Mouse (Mus musculus): ENCODE results near the gene Hist2h2ac. TPM values are rescaled to one million over a fixed set of nuclear protein-coding genes. Genes with fewer than 3 reads are reported as not detected.
"Not testable (repeated sequence)": the region's sequence is repeated elsewhere in the genome, so short reads cannot be mapped to it uniquely, and the experiment has no call there.

Hist2h2ac gene
- polyA plus RNA-seq, 1 experiment: 28.7 TPM

DNA sequence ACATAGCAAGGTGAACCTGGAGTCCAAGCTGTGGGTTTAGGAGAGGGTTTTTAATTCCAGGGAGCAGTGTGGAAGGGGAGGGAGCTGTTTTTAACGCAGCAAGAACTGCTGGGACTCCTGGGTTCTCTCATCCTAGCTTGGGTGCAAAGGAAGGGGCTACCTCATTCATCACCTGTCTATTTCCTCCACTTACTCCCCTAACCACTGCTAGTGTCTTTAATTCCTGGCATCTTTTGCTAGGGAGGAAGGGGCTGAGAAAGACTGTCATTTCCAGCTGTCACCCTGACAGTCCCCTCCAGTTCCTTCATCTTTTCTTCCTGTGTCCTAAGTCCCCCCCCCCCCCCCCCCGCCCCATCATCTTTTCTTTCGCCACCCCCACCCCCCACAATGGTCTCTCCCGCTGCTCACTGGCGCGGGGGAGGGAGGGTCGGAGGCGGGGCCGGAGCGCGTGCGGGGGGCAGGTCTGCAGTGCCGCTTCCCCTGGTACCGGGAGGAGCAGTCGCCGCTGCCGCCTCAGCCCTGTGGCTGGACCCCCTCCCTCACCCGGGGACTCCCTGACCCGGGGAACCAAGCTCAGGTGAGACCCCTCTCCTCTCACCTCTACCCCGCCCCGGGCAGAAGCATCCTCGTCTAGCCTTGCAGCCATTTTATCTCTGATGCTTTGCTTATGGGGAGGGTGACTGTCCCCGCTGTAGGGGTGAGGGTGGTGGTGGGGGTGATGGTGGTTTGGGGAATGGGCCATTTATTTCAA, 39.8 kb downstream of the Hist2h2ac start, which contains the start of gene Sv2a:
Sv2a (plus strand) TSS at position 425 of the 751 bp plus-strand sequence.
- Histone ChIP-seq H3K4me3 (ENCODE audit: low read depth, low read length) (peak within 1 kb of the TSS; percentile 60), H3K27me3 (ENCODE audit: control insufficient read depth, insufficient read depth, low read length) (peaks cover 3% of the 10 kb centered on the region), H3K4me1 (ENCODE audit: control insufficient read depth, insufficient read depth, insufficient read length, low read length) (0 out of 2 replicates have a peak, but pooled peaks cover 2% of the 10 kb centered on the region), H3K36me3 (ENCODE audit: control insufficient read depth, insufficient read depth, low read length) (peaks cover 18% of the 10 kb centered on the region), H3K27ac (ENCODE audit: insufficient read depth, low read depth, low read length) (no peak within 1 kb of the TSS)
- 1% methylated on average over 22 of the region's 23 CpGs for WGBS
- TF ChIP-seq POLR2A (IDR thresholded peaks at IDR 0.05; ENCODE audit: low read depth, low read length): no peak
- TF ChIP-seq CTCF (IDR thresholded peaks at IDR 0.05; ENCODE audit: extremely low read depth, insufficient read length, insufficient replicate concordance, low read depth, low read length): no peak

DNA sequence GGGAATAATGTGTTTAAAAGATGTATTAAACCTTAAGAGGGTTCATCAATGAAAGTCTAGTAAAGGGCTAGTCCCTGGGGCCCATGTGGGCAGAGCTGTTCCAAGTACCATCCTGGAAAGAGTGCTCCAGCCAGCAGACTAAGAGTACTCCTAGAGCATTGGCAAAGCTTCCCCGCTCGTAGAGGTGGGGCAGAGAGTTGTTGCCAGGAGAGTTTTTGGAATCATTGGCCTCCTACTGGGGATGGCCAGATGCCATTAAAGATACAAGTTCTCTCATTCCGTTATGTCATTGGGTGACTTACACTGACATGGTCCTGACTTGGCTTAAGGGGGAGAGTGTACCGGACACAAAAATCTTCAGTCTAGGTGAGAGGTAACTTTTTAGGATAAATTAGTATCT, 41.1 kb downstream of the Hist2h2ac start:
- TF ChIP-seq CTCF (IDR thresholded peaks at IDR 0.05; ENCODE audit: extremely low read depth, insufficient read length, insufficient replicate concordance, low read depth, low read length) (no peak), POLR2A (IDR thresholded peaks at IDR 0.05; ENCODE audit: low read depth, low read length) (no peak)

DNA sequence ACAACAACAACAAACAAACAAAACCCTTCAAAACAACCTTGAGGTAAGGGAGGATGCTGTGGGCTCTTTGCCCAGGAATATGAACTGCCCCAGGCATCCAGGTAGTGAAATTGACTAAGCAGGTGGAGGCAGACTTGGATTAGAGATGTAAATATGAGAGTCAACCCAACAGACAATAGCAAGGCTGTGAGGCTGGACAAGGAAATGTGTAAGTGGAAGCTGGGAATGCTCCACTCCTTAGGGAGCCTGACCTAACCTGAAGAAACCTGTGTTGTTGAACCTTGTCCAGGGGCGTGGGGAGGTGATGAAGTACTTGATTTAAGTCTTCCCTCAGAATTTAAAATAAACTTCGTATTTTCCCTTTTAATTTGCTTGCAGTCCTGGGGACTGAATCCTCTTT, 41.8 kb downstream of the Hist2h2ac start:
- TF ChIP-seq CTCF (IDR thresholded peaks at IDR 0.05; ENCODE audit: extremely low read depth, insufficient read length, insufficient replicate concordance, low read depth, low read length): no peak
- no peak for TF ChIP-seq POLR2A (IDR thresholded peaks at IDR 0.05; ENCODE audit: low read depth, low read length)
- H3K36me3 ChIP-seq (ENCODE audit: control insufficient read depth, insufficient read depth, low read length): peaks cover 29% of the 10 kb centered on the region
- H3K4me3 ChIP-seq (ENCODE audit: low read depth, low read length): no peak overlapping the region
- H3K27me3 ChIP-seq (ENCODE audit: control insufficient read depth, insufficient read depth, low read length): peaks cover 3% of the 10 kb centered on the region
- WGBS: 56% methylated on average over 2 of the region's 2 CpGs
- H3K4me1 ChIP-seq (ENCODE audit: control insufficient read depth, insufficient read depth, insufficient read length, low read length): 0 out of 2 replicates have a peak, but pooled peaks cover 3% of the 10 kb centered on the region
- no peak overlapping the region for H3K27ac ChIP-seq (ENCODE audit: insufficient read depth, low read depth, low read length)

More for the DNA sequence above, 41.1 kb downstream of the Hist2h2ac start:
- Histone ChIP-seq H3K4me1 (ENCODE audit: control insufficient read depth, insufficient read depth, insufficient read length, low read length) (0 out of 2 replicates have a peak, but pooled peaks cover 2% of the 10 kb centered on the region), H3K27ac (ENCODE audit: insufficient read depth, low read depth, low read length) (no peak overlapping the region), H3K27me3 (ENCODE audit: control insufficient read depth, insufficient read depth, low read length) (peaks cover 3% of the 10 kb centered on the region), H3K4me3 (ENCODE audit: low read depth, low read length) (no peak overlapping the region), H3K36me3 (ENCODE audit: control insufficient read depth, insufficient read depth, low read length) (peaks cover 27% of the 10 kb centered on the region)
- 53% methylated on average over 4 of the region's 4 CpGs for WGBS

DNA sequence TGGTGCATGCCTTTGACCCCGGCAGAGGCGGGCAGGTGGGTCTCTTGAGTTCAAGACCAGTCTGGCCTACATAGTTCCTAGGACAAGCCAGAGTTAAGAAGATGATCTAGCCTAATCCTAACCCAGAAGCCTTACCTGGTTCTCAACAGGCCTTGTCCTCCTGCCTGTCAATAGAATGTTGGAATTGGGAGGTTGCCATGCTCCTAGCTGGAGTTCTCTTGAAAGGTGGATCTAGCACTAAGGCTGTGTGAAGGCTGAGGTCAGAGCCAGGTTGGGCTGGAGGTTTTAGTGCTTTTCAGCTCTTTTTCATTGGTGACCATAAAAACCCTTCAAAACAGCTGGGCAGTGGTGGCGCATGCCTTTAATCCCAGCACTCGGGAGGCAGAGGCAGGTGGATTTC, 42.3 kb downstream of the Hist2h2ac start:
- 89% methylated on average over 4 of the region's 4 CpGs for WGBS
- Histone ChIP-seq H3K4me1 (ENCODE audit: control insufficient read depth, insufficient read depth, insufficient read length, low read length) (0 out of 2 replicates have a peak, but pooled peaks cover 4% of the 10 kb centered on the region), H3K27ac (ENCODE audit: insufficient read depth, low read depth, low read length) (no peak overlapping the region), H3K4me3 (ENCODE audit: low read depth, low read length) (no peak overlapping the region), H3K36me3 (ENCODE audit: control insufficient read depth, insufficient read depth, low read length) (peaks cover 29% of the 10 kb centered on the region), H3K27me3 (ENCODE audit: control insufficient read depth, insufficient read depth, low read length) (peaks cover 3% of the 10 kb centered on the region)
- TF ChIP-seq POLR2A (IDR thresholded peaks at IDR 0.05; ENCODE audit: low read depth, low read length) (no peak), CTCF (IDR thresholded peaks at IDR 0.05; ENCODE audit: extremely low read depth, insufficient read length, insufficient replicate concordance, low read depth, low read length) (no peak)

DNA sequence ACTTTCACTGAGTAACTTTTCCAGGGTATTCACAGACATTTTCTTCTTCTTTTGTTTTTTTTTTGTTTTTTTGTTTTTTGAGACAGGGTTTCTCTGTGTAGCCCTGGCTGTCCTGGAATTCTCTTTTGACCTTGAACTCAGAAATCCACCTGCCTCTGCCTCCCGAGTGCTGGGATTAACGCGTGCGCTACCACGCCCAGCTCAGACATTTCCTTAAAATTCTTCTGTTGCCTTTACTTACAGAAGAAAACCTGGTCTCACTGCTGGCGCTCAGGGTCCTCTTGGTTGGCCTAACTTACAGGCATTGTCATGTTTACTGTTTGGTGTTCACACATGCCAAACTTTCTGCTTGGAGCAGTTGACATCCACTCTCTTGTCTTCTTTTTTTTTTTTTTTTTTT, 45.4 kb downstream of the Hist2h2ac start:
- Histone ChIP-seq H3K27me3 (ENCODE audit: control insufficient read depth, insufficient read depth, low read length) (no peaks in the 10 kb centered on the region), H3K36me3 (ENCODE audit: control insufficient read depth, insufficient read depth, low read length) (peaks cover 33% of the 10 kb centered on the region), H3K27ac (ENCODE audit: insufficient read depth, low read depth, low read length) (no peak overlapping the region), H3K4me3 (ENCODE audit: low read depth, low read length) (no peak overlapping the region), H3K4me1 (ENCODE audit: control insufficient read depth, insufficient read depth, insufficient read length, low read length) (peaks cover 10% of the 10 kb centered on the region; the same call in 1 of the 2 replicates)
- TF ChIP-seq CTCF (IDR thresholded peaks at IDR 0.05; ENCODE audit: extremely low read depth, insufficient read length, insufficient replicate concordance, low read depth, low read length) (no peak), POLR2A (IDR thresholded peaks at IDR 0.05; ENCODE audit: low read depth, low read length) (no peak)
- 89% methylated on average over 6 of the region's 6 CpGs for WGBS

DNA sequence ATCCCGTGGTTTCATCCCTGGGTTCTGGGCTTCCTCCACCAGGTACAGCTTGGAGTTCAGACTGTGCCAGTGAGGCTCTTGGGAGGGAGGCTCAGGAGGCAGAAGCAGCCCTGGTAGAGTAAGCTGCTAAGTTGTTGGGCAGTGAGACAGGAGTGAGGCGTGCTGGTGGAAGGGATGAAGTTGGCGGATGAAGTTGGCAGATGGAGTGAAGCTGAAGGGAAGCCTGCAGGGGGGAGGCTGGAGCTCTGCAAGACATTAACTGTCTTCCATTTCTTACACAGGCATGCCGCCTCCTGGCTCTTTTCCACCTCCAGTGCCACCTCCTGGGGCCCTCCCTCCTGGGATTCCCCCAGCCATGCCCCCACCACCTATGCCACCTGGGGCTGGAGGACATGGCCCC, 46.6 kb downstream of the Hist2h2ac start:
- H3K4me3 ChIP-seq (ENCODE audit: low read depth, low read length); H3K27me3 ChIP-seq (ENCODE audit: control insufficient read depth, insufficient read depth, low read length); H3K27ac ChIP-seq (ENCODE audit: insufficient read depth, low read depth, low read length): not testable (repeated sequence)
- Histone ChIP-seq H3K36me3 (ENCODE audit: control insufficient read depth, insufficient read depth, low read length) (peaks cover 43% of the 10 kb centered on the region), H3K4me1 (ENCODE audit: control insufficient read depth, insufficient read depth, insufficient read length, low read length) (peaks cover 10% of the 10 kb centered on the region; the same call in 1 of the 2 replicates)
- WGBS: 88% methylated on average over 4 of the region's 4 CpGs

DNA sequence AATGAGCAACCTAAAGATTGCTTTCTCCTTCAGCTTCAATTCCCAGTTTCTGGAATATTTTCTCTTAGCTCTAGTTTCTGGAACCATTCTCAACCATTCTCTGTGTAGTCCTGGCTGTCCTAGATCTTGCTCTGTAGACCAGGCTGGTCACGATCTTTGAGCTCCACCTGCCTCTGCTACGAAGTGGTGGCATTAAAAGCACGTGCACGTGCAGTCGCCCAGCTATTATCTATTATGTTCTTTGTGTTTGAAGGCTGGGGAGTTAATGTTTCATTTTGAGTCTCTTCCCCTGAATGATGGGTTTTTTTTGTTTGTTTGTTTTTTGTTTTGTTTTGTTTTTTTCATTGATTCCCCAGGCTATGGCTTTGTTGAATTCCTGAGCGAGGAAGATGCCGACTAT, 47.5 kb downstream of the Hist2h2ac start:
- Histone ChIP-seq H3K27me3 (ENCODE audit: control insufficient read depth, insufficient read depth, low read length) (no peaks in the 10 kb centered on the region), H3K27ac (ENCODE audit: insufficient read depth, low read depth, low read length) (no peak overlapping the region), H3K36me3 (ENCODE audit: control insufficient read depth, insufficient read depth, low read length) (peaks cover 47% of the 10 kb centered on the region), H3K4me1 (ENCODE audit: control insufficient read depth, insufficient read depth, insufficient read length, low read length) (peaks cover 10% of the 10 kb centered on the region; the same call in 1 of the 2 replicates), H3K4me3 (ENCODE audit: low read depth, low read length) (peak overlapping the region; percentile 98)
- 29% methylated on average over 7 of the region's 7 CpGs for WGBS
- TF ChIP-seq POLR2A (IDR thresholded peaks at IDR 0.05; ENCODE audit: low read depth, low read length): no peak
- no peak for TF ChIP-seq CTCF (IDR thresholded peaks at IDR 0.05; ENCODE audit: extremely low read depth, insufficient read length, insufficient replicate concordance, low read depth, low read length)
